Mouse (Mus musculus): Measurements from ENCODE around the gene Morc3. TPM values are rescaled to one million over a fixed set of nuclear protein-coding genes. Genes with fewer than 3 reads are reported as not detected.
A peak's percentile ranks its signal among the peaks of the same experiment; 100 is the strongest.

Gene Morc3
- polyA plus RNA-seq, 1 experiment from 2014 or later, result 11.7 TPM

DNA sequence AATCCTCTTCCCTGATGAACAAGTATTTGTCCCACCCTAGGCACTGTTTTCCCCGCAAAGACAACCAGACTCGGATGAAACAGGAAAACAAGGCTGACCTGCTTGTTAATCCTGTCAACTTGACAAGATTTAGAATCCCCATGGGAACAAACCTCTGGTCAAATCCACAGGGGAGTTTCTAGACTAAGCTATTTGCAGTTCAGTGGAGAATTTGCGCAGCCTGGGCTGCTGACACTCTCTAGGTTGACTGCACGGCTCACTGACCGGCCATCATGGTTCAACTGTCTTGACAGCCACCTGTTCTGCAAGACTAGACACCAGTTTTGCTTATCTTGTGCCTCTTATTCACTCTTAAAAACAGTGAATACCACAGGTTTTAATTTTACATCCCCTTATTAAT lies 1.0 kb upstream of the Morc3 start:
- Histone ChIP-seq H3K4me2 (ENCODE audit: low read depth, low read length) (no peak overlapping the region), H3K4me3 (ENCODE audit: low read depth, low read length) (no peak overlapping the region), H3K4me1 (ENCODE audit: insufficient read depth) (peaks cover 25% of the 10 kb centered on the region), H3K9ac (replicated peaks) (no peak overlapping the region), H3K36me3 (replicated peaks; ENCODE audit: insufficient read depth, low read length) (no peaks in the 10 kb centered on the region), H3K27me3 (ENCODE audit: insufficient read depth, low read length) (no peaks in the 10 kb centered on the region), H3K9me3 (ENCODE audit: low read length) (0 out of 2 replicates have a peak, but pooled peaks cover 4% of the 10 kb centered on the region), H3K27ac (ENCODE audit: low read depth) (peak overlapping the region; percentile 39; the same call in 1 of the 2 replicates)
- 71% methylated on average over 5 of the region's 5 CpGs for WGBS (ENCODE audit: insufficient replicate concordance)
- no peak for TF ChIP-seq EP300 (IDR thresholded peaks at IDR 0.05; ENCODE audit: low read depth)
- no peak for TF ChIP-seq CTCF (IDR thresholded peaks at IDR 0.05; ENCODE audit: low read depth)
- ATAC-seq (no peak), DNase-seq (peak; percentile 38)

- Histone ChIP-seq H3K9ac (replicated peaks) (peak overlapping the region; percentile 94), H3K4me3 (ENCODE audit: low read depth, low read length) (peak overlapping the region; percentile 78), H3K27ac (ENCODE audit: low read depth) (peak overlapping the region; percentile 96), H3K4me2 (ENCODE audit: low read depth, low read length) (peak overlapping the region; percentile 86), H3K36me3 (replicated peaks; ENCODE audit: insufficient read depth, low read length) (no peaks in the 10 kb centered on the region), H3K4me1 (ENCODE audit: insufficient read depth) (peaks cover 25% of the 10 kb centered on the region), H3K9me3 (ENCODE audit: low read length) (0 out of 2 replicates have a peak, but pooled peaks cover 4% of the 10 kb centered on the region), H3K27me3 (ENCODE audit: insufficient read depth, low read length) (no peaks in the 10 kb centered on the region)
- TF ChIP-seq EP300 (IDR thresholded peaks at IDR 0.05; ENCODE audit: low read depth), result no peak
- 2% methylated on average over 63 of the region's 69 CpGs for WGBS (ENCODE audit: insufficient replicate concordance)
- ATAC-seq (peak; percentile 72), DNase-seq (no peak)
Measured at GRCm38 (mm10) chr16:93832451-93833276, 743 bp downstream of the Morc3 start.

DNA sequence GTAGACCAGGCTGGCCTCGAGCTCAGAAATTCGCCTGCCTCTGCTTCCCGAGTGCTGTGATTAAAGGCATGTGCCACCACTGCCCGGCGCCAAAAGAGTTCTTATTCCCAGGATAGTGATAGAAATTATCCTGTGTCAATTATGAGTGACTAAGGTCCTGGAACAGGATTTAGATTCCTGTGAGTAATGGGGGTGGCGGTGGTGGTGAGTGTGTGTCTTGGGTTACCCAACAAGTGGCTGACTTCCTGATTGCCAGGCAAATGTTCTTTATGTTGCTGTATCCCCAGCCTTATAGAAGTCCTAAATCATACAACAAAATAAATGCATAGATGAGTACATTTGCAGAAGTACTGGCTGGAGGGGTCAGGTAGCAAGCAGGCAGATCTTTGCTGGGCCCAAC lies 1.6 kb downstream of the Morc3 start:
- DNase-seq (no peak), ATAC-seq (no peak)
- TF ChIP-seq EP300 (IDR thresholded peaks at IDR 0.05; ENCODE audit: low read depth) (no peak), CTCF (IDR thresholded peaks at IDR 0.05; ENCODE audit: low read depth) (no peak)
- Histone ChIP-seq H3K27me3 (ENCODE audit: insufficient read depth, low read length) (no peaks in the 10 kb centered on the region), H3K9me3 (ENCODE audit: low read length) (no peaks in the 10 kb centered on the region), H3K27ac (ENCODE audit: low read depth) (peak overlapping the region; percentile 96; the same call in 1 of the 2 replicates), H3K4me3 (ENCODE audit: low read depth, low read length) (peak overlapping the region; percentile 78), H3K36me3 (replicated peaks; ENCODE audit: insufficient read depth, low read length) (no peaks in the 10 kb centered on the region), H3K4me1 (ENCODE audit: insufficient read depth) (peaks cover 29% of the 10 kb centered on the region), H3K9ac (replicated peaks) (no peak overlapping the region), H3K4me2 (ENCODE audit: low read depth, low read length) (peak overlapping the region; percentile 86)
- 70% methylated on average over 6 of the region's 6 CpGs for WGBS (ENCODE audit: insufficient replicate concordance)

DNA sequence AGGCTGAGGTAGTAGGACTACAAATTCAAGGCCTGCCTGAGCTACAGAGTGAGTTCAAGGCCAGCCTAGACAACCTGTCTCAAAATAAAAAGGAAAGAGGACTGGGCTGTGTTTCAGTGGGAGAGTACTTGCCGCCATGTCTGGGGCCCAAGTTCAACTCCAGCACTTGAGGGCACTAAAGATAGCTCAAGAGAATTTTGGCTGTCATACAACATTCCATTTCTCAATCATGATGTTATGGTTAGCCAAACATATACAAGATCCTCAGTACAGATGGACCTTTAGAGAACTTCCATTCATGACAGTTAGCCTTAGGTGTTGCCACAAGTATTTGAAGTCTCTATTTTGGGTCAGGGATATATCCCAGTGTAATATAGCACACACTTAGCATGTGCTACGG lies 2.2 kb downstream of the Morc3 start:
- peak overlapping the region; percentile 86; the same call in 1 of the 2 replicates for H3K4me2 ChIP-seq (ENCODE audit: low read depth, low read length)
- WGBS (ENCODE audit: insufficient replicate concordance), result 73% methylated on average over 2 of the region's 2 CpGs
- H3K9ac ChIP-seq (replicated peaks), result no peak overlapping the region
- 0 out of 2 replicates have a peak overlapping the region, but pooled peaks have one; percentile 11 for H3K27ac ChIP-seq (ENCODE audit: low read depth)
- H3K27me3 ChIP-seq (ENCODE audit: insufficient read depth, low read length), result no peaks in the 10 kb centered on the region
- no peaks in the 10 kb centered on the region for H3K36me3 ChIP-seq (replicated peaks; ENCODE audit: insufficient read depth, low read length)
- ATAC-seq, result no peak
- peaks cover 33% of the 10 kb centered on the region for H3K4me1 ChIP-seq (ENCODE audit: insufficient read depth)
- H3K9me3 ChIP-seq (ENCODE audit: low read length), result no peaks in the 10 kb centered on the region
- DNase-seq, result no peak
- no peak overlapping the region for H3K4me3 ChIP-seq (ENCODE audit: low read depth, low read length)
- TF ChIP-seq EP300 (IDR thresholded peaks at IDR 0.05; ENCODE audit: low read depth) (no peak), CTCF (IDR thresholded peaks at IDR 0.05; ENCODE audit: low read depth) (no peak)

- no peak for ATAC-seq
- Histone ChIP-seq H3K4me3 (ENCODE audit: low read depth, low read length) (no peak overlapping the region), H3K27ac (ENCODE audit: low read depth) (no peak overlapping the region), H3K36me3 (replicated peaks; ENCODE audit: insufficient read depth, low read length) (peaks cover 4% of the 10 kb centered on the region; the same call in 1 of the 2 replicates), H3K4me1 (ENCODE audit: insufficient read depth) (peaks cover 24% of the 10 kb centered on the region), H3K4me2 (ENCODE audit: low read depth, low read length) (no peak overlapping the region), H3K9ac (replicated peaks) (no peak overlapping the region), H3K27me3 (ENCODE audit: insufficient read depth, low read length) (no peaks in the 10 kb centered on the region), H3K9me3 (ENCODE audit: low read length) (no peaks in the 10 kb centered on the region)
- 79% methylated on average over 1 of the region's 1 CpGs for WGBS (ENCODE audit: insufficient replicate concordance)
- TF ChIP-seq EP300 (IDR thresholded peaks at IDR 0.05; ENCODE audit: low read depth) (no peak), CTCF (IDR thresholded peaks at IDR 0.05; ENCODE audit: low read depth) (no peak)
- DNase-seq, result no peak
Measured at GRCm38 (mm10) chr16:93839049-93839448, 7.1 kb downstream of the Morc3 start.

DNA sequence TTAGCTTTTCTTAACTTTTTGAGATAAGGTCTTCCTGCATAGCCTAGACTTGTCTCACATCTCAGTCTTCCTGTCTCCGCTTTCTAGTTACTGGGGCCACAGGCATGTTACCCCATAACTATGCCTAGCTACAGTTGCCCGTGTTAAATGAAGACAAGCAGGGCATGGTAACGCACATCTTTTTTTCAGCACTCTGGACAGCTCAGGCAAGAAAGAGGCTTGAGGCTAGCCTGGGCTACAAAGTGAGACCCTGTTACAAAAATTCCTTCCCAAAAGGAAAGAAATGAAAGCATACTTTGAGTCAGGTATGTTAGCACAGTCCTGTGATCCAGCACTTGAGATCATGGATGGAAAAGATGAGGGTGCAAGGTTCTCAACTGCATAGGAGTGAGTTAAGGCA lies 18.6 kb downstream of the Morc3 start:
- DNase-seq, result no peak
- TF ChIP-seq EP300 (IDR thresholded peaks at IDR 0.05; ENCODE audit: low read depth) (no peak), CTCF (IDR thresholded peaks at IDR 0.05; ENCODE audit: low read depth) (no peak)
- Histone ChIP-seq H3K4me3 (ENCODE audit: low read depth, low read length) (no peak overlapping the region), H3K9ac (replicated peaks) (no peak overlapping the region), H3K4me2 (ENCODE audit: low read depth, low read length) (no peak overlapping the region), H3K9me3 (ENCODE audit: low read length) (no peaks in the 10 kb centered on the region), H3K4me1 (ENCODE audit: insufficient read depth) (no peaks in the 10 kb centered on the region), H3K36me3 (replicated peaks; ENCODE audit: insufficient read depth, low read length) (peaks cover 79% of the 10 kb centered on the region), H3K27ac (ENCODE audit: low read depth) (no peak overlapping the region), H3K27me3 (ENCODE audit: insufficient read depth, low read length) (no peaks in the 10 kb centered on the region)
- ATAC-seq, result no peak
- 91% methylated on average over 3 of the region's 3 CpGs for WGBS (ENCODE audit: insufficient replicate concordance)
